Mouse (Mus musculus): ENCODE results near the gene Tcf7l2.

Gene Tcf7l2

DNA sequence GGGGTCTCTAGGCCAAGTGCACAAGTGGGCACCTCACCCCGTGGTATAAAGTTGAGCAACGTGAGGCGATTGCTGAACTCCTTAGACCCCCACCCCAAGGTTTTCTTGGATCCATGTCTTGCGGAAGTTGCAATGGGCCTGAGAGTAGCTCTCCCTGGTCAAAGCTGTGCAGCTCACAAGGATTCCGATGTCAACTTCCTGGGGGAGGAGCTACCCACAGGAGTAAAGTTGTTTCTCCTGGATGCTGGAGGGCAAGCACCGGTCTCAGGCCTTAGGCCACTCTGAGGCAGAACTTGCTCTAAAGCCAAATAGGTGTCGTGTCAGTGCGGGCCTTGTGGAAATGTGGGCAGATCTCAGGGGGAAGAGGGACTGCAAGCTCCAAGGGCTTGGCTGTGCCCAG, 12.2 kb upstream of the Tcf7l2 start:
- no peak for DNase-seq (ENCODE audit: low read depth, low spot score)

DNA sequence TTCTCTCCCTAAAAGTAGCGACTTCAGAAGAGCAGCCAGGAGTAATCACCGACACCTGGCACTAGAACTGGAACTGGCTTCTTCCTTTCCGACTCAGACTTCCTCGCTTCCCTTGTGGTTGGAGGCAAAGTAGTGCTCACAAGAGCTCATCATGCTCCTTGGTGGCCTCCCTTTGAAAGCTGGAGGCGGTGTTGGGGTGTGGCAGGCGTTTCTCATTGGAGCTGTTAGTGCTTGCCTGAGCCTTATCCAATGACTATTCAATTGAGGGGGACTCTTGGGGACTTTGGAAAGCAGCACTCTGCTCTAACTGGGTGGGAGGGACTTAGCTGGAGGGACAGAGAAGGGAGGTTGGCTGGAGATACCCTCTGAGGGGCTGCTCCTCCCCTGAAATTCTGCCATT, 9.1 kb upstream of the Tcf7l2 start:
- no peak for DNase-seq (ENCODE audit: low read depth, low spot score)

DNA sequence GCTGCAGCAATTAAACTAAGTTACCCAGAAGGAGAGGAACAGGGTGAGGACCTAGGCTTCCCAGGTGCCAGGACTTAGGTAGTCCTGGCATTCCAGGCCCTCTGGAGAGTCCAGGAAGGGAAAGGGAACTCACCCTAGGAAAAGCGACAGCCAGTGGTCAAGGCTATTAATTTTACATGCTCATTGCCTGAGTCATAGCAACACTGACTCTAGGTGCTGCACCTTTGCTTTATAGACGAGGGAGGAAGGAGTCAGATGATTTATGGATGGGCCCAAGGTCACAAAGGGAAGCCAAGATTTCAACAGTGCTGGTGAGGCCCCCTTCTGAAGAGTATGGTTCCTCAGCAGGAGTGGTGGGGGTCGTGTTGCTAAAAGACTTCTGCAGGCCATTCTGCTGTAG, 8.6 kb upstream of the Tcf7l2 start:
- no peak for DNase-seq (ENCODE audit: low read depth, low spot score)

DNA sequence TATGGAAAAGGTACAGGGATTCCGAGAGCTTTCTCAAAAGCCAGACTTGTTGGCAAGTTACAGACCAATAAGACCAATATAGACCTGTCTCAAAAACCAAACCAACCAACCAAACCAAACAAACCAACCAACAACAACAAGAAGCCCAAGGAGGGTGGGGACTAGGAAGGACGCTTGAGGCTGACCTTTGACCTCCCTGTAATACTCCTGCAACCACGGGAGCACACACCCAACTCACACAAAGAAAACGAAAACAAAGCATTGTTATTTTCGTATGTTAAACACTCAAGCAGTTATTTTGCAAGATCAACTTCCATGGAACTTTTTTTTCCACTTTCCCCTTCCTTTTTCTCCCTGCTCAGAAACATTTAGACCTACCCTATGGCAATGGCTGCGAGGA, 5.6 kb upstream of the Tcf7l2 start:
- no peak for DNase-seq (ENCODE audit: low read depth, low spot score)

DNA sequence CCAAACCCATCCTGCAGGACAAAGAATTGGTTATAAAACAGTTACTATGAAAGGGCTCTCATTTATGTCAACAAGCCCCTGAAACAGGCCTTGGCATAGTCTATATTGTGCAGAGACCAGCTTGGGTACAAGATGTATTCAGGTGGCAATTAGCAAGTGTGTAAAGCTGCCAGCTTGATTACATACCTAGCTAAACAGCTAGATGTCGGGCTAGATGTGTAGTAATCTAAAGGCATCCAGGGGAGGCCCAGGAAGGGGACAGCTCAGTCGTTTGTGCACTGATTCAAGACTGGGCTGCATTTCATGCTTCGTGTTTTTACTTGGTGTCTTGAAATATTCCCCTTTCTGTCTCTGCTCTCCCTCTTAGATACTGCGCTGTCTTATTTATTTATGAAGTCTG, 1.9 kb upstream of the Tcf7l2 start:
- no peak for DNase-seq (ENCODE audit: low read depth, low spot score)

DNA sequence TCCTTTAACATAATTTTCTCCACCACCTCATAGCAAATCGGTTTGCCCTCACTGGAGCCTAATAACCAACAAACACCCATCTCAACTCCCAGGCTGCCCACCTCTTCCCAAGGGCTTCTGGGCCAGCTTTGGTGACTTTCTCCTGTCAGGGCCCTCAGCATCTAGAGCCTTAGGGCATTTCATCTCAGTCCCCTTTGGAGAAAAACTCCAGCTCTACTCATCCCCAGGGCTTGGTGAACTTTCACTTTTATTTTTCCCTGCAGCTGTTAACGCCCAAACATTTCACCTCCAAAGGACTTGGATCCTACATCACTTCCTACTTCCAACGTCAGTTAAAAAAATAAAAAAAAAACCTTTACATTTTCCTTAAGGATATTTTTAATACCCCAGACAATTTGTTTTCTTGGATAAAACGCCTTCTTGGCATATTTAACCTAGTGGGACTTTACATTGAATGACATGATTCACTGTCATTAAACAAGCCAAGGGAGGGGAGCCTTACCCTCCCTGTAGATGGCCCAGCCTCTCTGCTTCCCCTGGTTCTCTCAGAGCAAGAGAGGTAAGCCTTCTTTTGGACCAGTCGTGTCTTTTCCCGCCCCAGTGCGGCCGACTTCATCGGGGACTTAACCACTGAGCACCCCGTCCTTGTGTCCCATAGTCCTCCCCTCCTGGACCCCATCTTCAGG, 724 bp upstream of the Tcf7l2 start:
- DNase-seq (ENCODE audit: low read depth, low spot score): no peak

DNA sequence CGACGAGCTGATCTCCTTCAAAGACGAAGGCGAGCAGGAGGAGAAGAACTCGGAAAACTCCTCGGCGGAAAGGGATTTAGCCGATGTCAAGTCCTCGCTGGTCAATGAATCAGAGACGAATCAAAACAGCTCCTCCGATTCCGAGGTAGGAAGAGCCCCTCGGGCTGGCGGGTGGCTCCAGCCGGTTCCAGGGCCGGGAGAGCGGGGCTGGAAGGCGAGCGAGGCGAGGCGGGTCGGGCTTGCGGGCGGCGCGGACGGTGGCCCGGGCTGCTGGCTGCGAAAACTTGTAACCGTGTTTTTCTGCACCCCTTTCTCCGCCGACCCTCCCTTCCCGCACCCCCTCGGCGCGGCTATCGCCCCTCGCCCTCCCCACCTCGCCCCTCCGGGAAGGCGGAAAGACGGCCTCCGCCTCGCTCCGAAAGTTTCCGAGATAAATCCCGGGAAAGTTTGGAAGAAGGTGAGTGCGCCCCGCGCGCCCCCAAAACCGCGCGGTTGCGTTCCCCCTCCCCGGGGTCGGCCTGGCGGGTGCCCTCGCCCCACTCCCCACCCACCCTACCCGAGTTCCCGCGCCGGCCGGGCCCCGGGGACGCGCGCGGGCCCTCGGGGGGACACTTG, 873 bp downstream of the Tcf7l2 start:
- DNase-seq (ENCODE audit: low read depth, low spot score): no peak

DNA sequence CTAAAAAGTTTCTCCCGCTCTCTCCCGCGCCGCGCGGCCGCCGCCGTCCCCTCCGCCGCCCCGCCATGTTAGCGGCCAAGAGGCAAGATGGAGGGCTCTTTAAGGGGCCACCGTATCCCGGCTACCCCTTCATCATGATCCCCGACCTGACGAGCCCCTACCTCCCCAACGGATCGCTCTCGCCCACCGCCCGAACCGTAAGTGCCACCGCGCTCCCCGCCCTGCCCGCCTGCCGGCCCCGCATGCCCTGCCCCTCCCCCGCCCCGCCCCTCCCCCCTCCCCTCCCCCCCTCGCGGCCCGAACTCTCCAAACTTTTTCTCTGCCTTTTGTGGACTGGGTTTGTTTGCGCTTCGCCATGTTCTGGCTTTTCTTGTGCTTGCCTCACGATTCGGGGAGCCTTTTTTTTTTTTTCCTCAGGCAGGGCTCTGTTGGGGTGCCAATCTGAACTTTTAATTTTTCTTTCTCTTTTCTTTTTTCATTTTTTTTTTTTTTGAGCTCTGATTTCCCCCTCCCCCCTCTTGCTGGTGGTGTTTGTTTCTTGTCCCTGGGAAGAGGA, 1.5 kb downstream of the Tcf7l2 start:
- DNase-seq (ENCODE audit: low read depth, low spot score): no peak

DNA sequence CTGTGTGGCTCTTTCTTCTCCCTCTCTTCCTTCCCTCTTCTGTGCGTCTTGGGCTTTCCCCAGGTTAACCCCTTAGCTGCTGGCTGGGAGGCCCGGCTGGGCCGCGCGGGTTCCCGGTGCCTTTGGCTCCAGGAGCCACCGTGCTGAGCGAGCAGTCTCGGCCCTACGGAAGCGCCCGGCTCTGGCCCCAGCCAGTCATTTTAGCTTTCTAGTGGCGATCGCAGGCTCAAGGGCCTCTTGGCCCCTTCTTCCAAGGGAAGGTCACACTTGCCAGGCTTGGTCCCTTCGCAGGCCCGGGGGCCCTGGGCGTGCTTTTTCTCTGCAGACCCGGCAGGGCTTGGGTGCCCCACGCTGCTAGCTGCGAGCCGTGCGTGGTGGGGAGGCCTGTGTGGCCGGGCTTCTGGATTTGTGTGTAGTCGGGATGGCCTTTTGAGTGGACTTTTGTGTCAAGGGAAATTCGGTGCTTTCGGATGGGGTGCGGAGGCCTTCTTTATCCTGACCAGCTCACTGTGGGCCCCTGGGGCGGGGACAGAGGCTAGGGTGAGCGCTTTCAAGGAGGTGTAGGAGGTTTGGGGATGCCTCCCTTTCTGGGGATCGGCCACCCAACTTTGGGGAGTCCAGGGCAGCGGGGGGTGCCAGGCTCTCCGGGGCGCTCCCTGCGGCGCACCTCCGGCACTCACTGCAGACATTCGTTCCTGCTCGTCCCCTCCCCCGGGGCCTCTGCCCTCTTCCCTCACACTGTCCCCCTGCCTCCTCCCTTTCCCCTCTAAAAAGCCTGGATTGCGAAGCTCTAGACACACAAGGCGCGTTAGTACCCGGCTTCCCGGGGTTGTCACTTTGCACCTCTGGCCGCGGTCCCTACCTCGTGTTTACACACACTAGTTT, 2.2 kb downstream of the Tcf7l2 start:
- no peak for DNase-seq (ENCODE audit: low read depth, low spot score)

DNA sequence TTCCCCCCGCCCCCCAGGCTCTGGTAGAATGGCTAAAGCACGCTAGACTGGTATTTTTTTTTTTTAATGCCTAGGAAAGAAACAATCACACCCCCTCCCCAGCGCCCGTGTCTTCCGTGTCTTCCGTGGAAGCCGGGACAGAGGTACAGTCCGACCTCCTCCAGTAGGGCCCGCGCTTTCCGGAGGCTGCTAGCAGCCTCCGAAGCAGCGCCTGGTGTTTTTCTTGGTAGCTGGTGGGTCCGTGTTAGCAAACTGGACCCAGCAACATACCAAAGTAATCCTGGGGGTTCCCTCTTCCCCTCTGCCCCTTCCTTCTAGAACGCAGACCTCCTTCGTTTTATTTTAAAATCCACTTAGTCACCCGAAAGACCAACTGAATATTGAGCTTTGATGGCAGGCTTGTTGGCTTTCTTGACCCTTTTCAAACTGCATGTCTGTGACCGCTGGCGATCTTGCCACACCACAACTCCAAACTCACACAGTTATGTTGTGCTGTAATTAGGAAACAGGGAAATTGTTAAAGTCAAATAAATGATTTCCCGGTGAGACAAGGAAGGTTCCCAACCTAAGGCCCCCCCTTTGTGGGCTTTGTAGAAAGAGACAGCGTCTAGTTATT, 3.1 kb downstream of the Tcf7l2 start:
- DNase-seq (ENCODE audit: low read depth, low spot score): no peak

DNA sequence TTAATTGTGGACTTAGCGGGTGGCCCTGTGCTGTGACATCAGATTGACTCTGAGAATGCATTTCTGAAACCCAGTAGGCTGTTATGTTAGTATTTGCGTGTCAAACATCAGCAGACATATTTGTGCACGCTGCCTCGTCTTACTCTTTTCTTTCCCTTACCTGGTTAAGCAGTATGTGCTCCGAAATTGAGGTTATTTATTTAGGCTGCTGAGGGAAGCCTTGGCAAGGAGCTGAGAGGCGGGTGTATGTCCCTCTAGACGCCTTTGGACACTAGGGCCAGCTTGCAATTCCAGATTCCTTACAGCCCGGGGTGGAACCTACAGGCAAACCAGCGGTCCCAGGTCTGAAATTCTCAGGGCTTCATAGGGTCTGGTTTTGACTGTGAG, 3.6 kb downstream of the Tcf7l2 start:
- DNase-seq (ENCODE audit: low read depth, low spot score): no peak

DNA sequence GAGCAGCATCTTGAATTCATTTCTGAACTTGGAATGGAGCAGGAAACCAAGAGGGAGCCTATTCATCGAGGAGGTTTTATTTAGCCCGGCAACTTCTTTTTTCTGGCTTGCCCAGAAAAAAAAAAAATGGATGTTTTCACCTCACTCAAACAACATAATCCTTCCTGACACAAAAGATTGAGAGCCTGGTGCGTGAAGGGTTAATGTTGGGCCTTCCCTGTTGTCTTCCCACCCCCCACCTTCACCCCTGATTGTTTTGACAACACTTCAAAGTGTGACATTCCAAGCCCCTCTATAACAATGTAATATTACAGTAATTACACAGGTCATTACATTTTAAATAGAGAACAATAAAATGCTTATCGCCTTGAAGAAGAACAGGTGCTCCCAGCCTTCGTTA, 4.6 kb downstream of the Tcf7l2 start:
- DNase-seq (ENCODE audit: low read depth, low spot score): no peak

DNA sequence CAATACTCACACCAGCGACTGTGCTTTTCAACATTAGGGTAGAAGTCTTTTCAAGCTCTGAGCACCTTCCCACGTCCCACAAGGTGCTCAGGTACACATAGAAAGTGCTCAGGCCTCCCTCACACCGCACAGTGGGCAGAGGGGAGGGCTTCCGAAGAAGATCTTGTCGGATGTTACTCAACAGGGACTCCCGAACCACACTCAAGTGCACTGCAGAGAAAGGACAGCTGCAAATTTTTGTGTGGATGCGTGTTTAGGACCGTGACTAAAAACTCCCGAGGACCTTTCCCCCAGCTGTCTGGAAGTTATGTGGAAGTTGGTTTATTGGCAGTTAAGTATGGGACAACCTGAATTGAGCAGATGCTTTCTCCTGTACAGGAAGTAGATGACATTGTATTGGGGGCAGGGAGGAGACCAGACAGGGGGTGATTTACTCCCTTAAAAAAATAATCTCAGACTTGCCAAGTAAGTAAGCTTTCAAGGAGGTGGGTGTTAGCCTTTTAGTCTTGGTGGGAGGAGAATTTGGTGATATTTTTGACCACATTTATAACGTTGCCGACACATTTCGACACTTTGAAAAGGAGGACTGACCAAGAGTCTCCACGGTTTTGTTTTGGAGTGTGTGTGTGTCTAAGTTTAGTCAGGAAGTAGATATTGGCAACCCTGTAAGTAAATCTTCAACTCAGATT, 5.8 kb downstream of the Tcf7l2 start:
- DNase-seq (ENCODE audit: low read depth, low spot score): no peak

DNA sequence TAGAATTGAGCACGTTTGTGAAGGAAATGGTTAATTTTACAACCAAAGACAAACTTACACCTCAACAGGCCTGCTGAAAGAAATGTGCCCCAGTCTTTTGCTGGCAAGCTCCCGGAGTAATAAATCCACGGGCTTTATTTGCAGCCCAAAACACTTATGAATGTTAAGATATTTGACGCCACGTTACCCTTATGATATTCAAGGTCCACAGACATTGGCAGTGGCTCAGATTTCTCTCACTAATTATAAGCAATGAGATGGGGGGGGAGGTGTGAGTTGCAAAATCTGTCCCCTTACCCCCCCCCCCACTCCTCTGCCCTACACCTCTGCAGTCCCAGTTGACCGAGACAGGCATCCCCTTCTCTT, 6.3 kb downstream of the Tcf7l2 start:
- no peak for DNase-seq (ENCODE audit: low read depth, low spot score)

DNA sequence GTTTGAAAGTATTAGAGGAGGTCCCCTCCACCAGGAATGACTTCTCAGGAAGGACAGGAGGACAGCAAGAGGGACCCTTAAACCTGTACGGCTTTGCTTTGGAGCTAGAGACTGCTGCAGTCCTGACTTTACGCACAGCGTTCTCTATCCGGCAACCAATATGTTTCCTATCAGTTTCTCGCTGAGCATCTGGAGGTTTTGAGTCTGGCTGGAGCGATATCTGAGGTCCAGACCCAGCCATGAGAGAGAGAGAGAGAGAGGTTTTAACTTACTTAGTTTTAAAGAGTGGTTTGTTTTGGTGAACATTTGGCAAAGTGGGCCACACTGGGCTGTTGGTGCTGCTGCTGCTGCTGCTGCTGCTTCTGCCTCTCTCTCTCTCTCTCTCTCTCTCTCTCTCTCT, 7.2 kb downstream of the Tcf7l2 start:
- no peak for DNase-seq (ENCODE audit: low read depth, low spot score)

DNA sequence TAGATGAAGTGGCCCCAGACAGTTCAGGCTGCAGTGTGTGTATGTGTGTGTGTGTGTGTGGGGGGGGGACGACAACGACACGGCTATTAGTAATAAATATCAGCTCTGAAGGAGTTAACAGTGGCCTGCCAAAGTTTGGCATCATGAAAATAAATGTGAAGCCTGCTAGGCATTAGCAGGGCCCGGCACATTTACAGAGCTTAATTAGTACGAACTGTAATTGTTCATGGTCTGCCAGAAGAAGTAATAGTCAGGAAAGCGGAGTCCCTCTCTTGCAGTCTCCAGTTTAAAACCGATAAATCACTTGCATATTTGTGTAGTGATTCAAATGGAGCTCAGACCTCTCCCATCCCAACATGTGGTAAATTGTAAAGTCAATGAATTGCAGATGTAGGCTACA, 7.9 kb downstream of the Tcf7l2 start:
- no peak for DNase-seq (ENCODE audit: low read depth, low spot score)

DNA sequence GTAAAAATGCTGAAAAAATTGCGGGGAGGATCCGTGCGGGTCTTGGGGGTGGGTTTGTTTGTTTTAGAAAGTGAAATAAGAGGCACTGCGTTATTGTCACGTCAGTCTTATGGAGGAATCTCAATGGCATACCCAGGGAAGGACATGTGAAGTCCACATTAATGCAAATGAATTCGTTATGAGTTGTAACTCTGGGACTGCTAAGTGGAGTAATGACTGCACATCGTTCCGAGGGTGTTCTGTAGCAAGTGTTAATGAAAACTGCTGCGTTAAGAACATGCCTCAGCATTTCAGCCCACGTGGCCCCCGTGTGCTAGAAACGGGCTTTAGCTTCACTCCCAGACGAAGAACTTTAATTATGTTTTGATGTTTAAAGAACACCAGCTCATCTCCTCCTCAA, 8.4 kb downstream of the Tcf7l2 start:
- DNase-seq (ENCODE audit: low read depth, low spot score): no peak

DNA sequence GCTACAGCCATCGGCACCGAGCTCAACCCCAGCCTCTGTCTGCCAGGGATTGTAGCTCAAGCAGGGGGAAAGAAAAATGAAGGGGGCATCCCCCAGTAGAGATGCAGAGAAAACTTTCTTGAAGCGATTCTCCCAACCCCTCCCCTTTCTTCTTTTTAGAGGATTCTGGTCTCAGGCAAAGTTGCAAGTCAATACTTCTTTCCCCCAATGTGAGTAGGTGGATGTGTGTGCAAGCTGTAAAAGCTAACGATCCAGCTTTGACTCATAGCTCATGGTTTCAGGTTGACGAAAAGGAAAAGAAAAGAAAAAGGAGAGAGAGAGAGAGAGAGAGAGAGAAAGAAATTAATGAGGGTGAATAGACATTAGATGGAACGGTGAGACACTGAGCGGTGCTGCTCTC, 8.8 kb downstream of the Tcf7l2 start:
- DNase-seq (ENCODE audit: low read depth, low spot score): no peak

DNA sequence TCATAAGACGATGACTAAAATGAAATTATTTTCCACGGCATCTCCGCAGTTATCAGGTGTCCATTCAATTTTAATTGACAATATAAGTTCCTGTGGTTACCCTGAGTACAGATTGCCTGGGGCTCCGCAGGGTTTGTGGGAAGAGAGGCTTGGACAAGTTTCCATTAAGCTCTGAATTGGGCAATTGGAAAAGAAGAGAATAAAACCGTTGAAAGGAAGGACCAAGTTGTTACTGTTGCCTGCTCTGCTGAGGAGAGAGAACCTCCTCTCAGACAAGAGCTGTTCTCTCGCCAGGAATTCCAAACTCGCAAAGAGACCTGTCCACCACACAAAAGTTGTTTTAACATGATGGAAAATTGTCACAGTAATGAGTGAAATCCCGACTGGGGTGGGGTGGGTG, 11.2 kb downstream of the Tcf7l2 start:
- DNase-seq (ENCODE audit: low read depth, low spot score): no peak

DNA sequence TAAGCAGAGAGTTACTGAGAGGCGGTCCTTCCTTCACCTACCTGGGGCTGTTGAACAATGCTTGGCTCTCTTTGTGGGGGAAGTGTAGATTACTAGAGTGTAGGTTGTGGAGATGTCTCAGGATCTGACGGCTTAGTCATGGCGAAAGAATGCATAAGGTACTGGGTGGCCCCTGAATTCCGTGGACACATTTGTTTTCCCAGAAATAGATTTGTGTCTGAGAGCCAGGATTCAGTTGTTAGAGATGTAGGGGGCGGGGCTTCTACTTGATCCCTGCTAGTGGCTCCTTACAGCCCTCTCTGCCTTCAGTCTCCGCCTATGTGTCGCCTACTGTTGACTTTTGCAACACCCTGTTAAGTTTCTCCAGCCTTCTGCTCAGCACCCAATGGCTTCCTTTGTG, 12.7 kb downstream of the Tcf7l2 start:
- no peak for DNase-seq (ENCODE audit: low read depth, low spot score)

DNA sequence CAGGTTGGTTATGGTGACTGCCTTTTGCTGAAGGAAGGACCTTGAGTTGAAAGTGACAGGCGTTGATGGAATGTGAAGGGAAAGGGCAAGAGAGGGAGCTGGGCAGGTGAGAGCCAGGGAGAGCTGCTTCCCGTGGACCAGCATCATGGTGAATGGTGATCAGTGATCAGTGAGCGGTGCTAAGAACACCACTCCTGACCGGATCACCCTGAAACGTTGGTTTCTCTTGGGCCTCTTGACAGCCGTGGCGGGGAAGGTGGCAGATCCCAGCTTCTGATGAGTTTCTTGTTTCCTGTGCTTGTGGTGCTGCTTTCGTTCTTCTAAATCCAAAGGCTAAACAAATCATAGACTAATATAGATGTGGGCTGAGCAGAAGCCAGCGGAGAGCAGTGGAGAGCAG, 13.8 kb downstream of the Tcf7l2 start:
- no peak for DNase-seq (ENCODE audit: low read depth, low spot score)

DNA sequence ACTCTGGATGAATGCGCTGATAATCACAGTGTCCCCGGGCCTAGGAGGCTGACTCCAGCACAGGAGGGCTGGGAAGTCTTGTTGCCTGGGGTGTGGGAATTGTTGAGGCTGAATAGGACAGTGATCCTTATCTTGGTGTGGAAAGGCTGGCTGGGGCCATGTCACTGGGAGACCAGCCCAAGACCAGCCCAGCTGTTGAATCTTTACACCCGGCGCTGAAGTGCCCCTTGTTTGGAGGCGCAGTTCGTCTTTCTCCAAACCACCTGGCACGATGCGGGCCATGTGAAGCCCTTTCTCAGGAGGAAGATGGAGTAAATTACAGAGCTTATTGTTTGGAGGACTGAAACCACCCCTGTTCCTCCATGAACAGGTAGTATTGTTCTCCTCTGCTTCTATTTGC, 15.1 kb downstream of the Tcf7l2 start:
- DNase-seq (ENCODE audit: low read depth, low spot score): no peak

Data from telencephalon, adult 2 months (tissue).